Mouse (Mus musculus): ENCODE measurements around the gene Hist2h2ab. TPM values are rescaled to one million over a fixed set of nuclear protein-coding genes. Genes with fewer than 3 reads are reported as not detected.
A peak's percentile ranks its signal among the peaks of the same experiment; 100 is the strongest.
"Not testable (repeated sequence)": the region's sequence is repeated elsewhere in the genome, so short reads cannot be mapped to it uniquely, and the experiment has no call there.

Hist2h2ab gene
- total RNA-seq (2021): 1 to 10 TPM; 3.0 to 3.4 TPM

DNA sequence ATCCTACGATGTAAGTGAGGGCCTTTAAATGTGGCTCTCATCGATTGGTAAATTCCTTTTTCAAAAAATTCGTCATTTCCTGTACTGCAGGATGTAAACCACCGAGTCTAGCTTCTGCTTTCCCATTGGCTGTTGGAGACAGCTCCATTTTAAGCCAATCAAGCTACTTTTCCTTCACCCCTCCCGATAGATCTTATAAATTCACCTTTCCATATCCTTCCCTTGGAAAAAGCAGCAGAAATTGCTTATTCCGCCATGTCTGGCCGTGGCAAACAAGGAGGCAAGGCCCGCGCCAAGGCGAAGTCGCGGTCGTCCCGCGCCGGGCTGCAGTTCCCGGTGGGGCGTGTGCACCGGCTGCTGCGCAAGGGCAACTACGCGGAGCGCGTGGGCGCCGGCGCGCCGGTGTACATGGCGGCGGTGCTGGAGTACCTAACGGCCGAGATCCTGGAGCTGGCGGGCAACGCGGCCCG lies at the start of gene Hist2h2ab, which contains the start of gene Bola1:
Gene Hist2h2ab, plus strand, starts transcription at position 205 of the 470 bp plus-strand sequence.
Gene Bola1, minus strand, starts transcription at position 49 of the 470 bp plus-strand sequence.
- intact Hi-C loops (cut with DNase I): loop anchor here (2.0 kb wide), 2 partner anchors 49 kb away; partner anchors contain the start of genes Hist2h2bb and Hist2h3b
- DNase-seq (ENCODE audit: low spot score): peak; percentile 61

DNA sequence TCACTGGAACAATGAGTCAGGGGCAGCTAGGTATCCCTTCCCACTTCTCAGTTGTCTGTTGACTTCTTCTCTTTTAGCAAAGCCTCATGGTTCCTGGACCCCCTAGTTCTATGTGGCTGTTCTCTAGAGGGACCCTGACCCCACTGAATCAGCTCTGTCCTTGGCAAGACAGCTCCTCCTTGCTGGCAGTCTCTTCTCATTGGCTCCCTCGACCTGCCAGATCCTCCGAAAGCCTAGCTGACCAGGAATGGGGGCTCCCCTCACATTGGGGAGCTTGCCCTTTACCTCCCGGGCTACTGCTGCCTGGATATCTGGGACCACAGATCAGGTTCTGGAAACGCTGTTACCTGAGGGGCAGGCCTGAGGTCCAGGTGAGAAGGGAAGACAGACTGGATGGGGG lies 49.4 kb upstream of the Hist2h2ab start:
- no peak for DNase-seq (ENCODE audit: low spot score)
- intact Hi-C loops (cut with DNase I): loop anchor here (2.0 kb wide), 1 partner anchor 49 kb away; the partner anchor contains the start of genes Bola1 and Hist2h2ab

DNA sequence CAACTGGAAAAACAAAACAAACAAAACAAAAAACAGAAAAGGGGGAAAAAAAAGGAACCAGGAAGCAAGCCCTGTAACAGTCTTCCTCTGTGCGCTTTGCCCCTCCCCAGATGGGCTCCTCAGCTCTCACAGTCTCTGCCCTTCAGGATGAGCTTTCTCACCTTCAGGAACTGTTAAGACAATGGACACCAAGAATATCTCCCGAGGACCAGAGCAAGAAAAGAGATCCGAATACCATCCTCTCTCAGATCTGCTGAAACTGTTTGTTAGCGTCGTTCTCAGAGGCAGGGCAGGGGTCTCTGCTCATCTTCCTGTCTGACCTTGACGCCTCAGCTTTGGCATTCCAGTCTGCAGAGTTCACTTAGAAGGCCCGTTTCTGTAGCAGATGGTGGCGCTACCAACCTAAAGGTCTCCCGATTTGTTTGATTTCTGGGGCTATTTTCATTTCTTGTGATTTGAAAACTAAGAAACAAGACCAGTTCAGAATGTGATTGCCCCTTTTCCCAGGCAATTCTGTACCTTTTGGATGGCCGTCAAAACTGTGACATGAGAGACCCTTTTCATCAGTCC lies 48.6 kb upstream of the Hist2h2ab start:
- intact Hi-C loops (cut with DNase I): loop anchor here (2.0 kb wide), 1 partner anchor 48 kb away; the partner anchor contains the start of genes Bola1 and Hist2h2ab

DNA sequence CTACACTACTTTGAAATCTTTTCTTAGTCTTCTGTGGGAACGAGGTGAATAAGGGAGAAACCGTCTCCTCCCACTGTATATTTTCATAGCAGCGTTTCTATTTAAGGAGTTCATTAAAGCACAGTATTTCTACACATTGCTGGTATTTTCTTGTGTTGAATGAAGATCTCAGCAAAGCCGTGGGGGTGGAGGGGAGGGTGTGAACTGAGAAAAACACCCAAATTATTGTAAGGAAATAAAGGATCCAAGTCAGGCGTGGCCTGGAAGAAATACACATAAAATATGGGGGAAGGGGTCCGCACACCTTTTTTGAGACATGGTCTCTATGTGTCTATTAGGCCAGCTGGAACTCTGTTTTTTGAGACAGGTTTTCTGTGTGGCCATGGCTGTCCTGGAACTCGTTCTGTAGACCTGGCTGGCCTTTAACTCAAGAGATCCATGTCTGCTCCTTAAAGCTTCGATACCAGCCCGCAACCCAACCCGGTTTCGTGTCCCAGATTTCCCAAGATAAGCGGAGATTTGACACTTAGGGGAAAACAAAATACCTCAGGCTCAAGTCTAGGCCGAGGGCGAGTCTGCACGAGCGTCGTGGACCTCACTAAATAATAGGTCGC lies 48.0 kb upstream of the Hist2h2ab start:
- intact Hi-C loops (cut with DNase I): loop anchor here (2.0 kb wide), 1 partner anchor 47 kb away; the partner anchor contains the start of genes Bola1 and Hist2h2ab
- no peak for DNase-seq (ENCODE audit: low spot score)

More for the DNA sequence above, 48.6 kb upstream of the Hist2h2ab start:
- no peak for DNase-seq (ENCODE audit: low spot score)

DNA sequence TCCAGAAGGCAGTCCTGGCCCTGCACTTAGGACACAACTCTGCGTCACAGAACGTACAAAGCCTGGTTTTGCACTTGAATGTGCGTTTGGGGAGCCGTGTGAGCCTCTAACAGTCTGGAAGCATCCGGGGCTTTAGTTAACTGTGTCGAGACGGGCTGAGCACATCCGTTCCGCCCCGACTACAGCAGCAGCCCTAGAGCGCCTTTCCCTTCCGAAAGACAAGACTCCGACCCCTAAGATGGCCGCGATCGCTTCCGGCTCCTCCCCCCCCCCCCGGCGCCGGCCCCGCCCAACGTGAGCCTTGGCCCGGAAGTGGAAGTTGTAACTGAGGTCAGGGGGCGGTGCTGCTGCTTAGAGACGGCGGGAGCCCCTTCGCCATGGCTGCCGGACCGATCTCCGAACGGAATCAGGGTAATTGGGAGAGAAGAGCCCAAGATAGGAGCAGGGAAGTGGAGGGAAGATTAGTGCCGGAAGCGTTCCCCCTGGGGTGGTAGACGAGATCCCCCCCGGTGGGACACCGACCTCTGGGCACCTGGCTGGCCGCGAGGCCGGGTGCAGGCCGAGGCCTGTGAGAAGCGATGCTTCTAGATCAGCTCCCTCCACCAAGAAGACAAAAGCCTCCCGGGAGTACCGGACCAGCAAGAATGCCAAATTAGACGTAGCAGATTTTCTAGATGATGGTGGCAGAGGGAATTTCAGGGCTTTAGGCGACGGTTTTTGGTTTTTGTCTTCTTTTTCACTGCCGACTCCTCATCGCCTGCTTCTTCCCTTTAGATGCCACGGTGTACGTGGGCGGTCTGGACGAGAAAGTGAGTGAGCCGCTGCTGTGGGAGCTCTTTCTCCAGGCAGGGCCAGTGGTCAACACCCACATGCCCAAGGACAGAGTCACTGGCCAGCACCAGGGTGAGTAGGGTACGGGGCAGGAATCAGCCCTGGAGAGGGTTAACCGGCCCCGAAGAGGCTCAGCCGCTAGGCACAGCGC lies 47.2 kb upstream of the Hist2h2ab start, which contains the start of gene Sf3b4:
Gene Sf3b4, plus strand, starts transcription at position 136 of the 982 bp plus-strand sequence.
- intact Hi-C loops (cut with DNase I): no loop called here
- peak; percentile 77 for DNase-seq (ENCODE audit: low spot score)

DNA sequence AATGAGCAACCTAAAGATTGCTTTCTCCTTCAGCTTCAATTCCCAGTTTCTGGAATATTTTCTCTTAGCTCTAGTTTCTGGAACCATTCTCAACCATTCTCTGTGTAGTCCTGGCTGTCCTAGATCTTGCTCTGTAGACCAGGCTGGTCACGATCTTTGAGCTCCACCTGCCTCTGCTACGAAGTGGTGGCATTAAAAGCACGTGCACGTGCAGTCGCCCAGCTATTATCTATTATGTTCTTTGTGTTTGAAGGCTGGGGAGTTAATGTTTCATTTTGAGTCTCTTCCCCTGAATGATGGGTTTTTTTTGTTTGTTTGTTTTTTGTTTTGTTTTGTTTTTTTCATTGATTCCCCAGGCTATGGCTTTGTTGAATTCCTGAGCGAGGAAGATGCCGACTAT lies 46.5 kb upstream of the Hist2h2ab start:
- intact Hi-C loops (cut with DNase I): no loop called here
- no peak for DNase-seq (ENCODE audit: low spot score)

DNA sequence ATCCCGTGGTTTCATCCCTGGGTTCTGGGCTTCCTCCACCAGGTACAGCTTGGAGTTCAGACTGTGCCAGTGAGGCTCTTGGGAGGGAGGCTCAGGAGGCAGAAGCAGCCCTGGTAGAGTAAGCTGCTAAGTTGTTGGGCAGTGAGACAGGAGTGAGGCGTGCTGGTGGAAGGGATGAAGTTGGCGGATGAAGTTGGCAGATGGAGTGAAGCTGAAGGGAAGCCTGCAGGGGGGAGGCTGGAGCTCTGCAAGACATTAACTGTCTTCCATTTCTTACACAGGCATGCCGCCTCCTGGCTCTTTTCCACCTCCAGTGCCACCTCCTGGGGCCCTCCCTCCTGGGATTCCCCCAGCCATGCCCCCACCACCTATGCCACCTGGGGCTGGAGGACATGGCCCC lies 45.6 kb upstream of the Hist2h2ab start:
- intact Hi-C loops (cut with DNase I): not testable (repeated sequence)

DNA sequence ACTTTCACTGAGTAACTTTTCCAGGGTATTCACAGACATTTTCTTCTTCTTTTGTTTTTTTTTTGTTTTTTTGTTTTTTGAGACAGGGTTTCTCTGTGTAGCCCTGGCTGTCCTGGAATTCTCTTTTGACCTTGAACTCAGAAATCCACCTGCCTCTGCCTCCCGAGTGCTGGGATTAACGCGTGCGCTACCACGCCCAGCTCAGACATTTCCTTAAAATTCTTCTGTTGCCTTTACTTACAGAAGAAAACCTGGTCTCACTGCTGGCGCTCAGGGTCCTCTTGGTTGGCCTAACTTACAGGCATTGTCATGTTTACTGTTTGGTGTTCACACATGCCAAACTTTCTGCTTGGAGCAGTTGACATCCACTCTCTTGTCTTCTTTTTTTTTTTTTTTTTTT lies 44.4 kb upstream of the Hist2h2ab start:
- intact Hi-C loops (cut with DNase I): no loop called here
- no peak for DNase-seq (ENCODE audit: low spot score)

More for the DNA sequence above, 45.6 kb upstream of the Hist2h2ab start:
- DNase-seq (ENCODE audit: low spot score): not testable (repeated sequence)

DNA sequence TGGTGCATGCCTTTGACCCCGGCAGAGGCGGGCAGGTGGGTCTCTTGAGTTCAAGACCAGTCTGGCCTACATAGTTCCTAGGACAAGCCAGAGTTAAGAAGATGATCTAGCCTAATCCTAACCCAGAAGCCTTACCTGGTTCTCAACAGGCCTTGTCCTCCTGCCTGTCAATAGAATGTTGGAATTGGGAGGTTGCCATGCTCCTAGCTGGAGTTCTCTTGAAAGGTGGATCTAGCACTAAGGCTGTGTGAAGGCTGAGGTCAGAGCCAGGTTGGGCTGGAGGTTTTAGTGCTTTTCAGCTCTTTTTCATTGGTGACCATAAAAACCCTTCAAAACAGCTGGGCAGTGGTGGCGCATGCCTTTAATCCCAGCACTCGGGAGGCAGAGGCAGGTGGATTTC lies 41.2 kb upstream of the Hist2h2ab start:
- no peak for DNase-seq (ENCODE audit: low spot score)
- intact Hi-C loops (cut with DNase I): no loop called here

DNA sequence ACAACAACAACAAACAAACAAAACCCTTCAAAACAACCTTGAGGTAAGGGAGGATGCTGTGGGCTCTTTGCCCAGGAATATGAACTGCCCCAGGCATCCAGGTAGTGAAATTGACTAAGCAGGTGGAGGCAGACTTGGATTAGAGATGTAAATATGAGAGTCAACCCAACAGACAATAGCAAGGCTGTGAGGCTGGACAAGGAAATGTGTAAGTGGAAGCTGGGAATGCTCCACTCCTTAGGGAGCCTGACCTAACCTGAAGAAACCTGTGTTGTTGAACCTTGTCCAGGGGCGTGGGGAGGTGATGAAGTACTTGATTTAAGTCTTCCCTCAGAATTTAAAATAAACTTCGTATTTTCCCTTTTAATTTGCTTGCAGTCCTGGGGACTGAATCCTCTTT lies 40.8 kb upstream of the Hist2h2ab start:
- no peak for DNase-seq (ENCODE audit: low spot score)
- intact Hi-C loops (cut with DNase I): no loop called here

DNA sequence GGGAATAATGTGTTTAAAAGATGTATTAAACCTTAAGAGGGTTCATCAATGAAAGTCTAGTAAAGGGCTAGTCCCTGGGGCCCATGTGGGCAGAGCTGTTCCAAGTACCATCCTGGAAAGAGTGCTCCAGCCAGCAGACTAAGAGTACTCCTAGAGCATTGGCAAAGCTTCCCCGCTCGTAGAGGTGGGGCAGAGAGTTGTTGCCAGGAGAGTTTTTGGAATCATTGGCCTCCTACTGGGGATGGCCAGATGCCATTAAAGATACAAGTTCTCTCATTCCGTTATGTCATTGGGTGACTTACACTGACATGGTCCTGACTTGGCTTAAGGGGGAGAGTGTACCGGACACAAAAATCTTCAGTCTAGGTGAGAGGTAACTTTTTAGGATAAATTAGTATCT lies 40.1 kb upstream of the Hist2h2ab start:
- intact Hi-C loops (cut with DNase I): no loop called here
- DNase-seq (ENCODE audit: low spot score): peak; percentile 33

DNA sequence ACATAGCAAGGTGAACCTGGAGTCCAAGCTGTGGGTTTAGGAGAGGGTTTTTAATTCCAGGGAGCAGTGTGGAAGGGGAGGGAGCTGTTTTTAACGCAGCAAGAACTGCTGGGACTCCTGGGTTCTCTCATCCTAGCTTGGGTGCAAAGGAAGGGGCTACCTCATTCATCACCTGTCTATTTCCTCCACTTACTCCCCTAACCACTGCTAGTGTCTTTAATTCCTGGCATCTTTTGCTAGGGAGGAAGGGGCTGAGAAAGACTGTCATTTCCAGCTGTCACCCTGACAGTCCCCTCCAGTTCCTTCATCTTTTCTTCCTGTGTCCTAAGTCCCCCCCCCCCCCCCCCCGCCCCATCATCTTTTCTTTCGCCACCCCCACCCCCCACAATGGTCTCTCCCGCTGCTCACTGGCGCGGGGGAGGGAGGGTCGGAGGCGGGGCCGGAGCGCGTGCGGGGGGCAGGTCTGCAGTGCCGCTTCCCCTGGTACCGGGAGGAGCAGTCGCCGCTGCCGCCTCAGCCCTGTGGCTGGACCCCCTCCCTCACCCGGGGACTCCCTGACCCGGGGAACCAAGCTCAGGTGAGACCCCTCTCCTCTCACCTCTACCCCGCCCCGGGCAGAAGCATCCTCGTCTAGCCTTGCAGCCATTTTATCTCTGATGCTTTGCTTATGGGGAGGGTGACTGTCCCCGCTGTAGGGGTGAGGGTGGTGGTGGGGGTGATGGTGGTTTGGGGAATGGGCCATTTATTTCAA lies 38.8 kb upstream of the Hist2h2ab start, which contains the start of gene Sv2a:
Gene Sv2a, plus strand, starts transcription at position 425 of the 751 bp plus-strand sequence.
- intact Hi-C loops (cut with DNase I): no loop called here
- peak; percentile 16 for DNase-seq (ENCODE audit: low spot score)

DNA sequence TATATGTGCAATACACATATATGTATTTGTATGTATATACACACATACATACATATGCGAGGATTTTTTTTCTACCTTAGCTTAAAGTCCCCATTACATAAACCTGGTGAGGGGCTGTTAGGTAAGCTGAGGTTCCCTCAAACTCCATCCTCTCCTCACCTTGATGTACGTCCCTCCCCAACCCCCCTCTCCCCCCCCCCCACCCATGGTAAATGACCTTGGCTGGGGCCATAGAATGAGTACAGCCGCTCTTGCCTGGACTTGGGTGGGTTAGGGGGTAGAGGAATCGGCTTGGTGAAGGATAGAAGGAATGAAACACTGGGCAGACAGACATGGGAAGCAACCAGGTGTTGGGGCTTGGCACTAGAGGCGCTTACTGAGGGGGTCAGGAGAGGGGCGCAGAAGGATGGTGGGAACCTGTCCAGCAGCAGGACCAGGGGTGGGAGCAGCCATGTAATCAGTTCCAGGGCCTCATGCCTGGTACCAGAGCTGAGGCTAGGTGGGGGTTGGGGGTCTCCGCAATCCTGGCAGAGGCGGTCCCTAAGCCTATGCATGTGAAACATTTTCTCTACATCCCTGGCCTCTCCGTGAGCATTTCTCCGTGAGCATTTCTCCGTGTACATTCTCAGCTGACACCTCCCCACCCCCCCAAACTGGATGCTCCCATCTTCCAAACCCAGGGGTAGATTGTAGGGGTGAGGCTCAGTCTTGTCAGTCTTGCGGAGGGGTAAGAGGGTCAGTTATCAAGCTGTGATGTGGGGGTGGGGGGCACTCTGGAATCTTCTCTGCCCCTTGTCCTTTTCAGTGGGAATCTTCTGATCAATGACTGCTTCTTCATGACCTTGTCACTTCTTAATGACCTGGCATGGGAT lies 37.9 kb upstream of the Hist2h2ab start:
- no peak for DNase-seq (ENCODE audit: low spot score)
- intact Hi-C loops (cut with DNase I): no loop called here

DNA sequence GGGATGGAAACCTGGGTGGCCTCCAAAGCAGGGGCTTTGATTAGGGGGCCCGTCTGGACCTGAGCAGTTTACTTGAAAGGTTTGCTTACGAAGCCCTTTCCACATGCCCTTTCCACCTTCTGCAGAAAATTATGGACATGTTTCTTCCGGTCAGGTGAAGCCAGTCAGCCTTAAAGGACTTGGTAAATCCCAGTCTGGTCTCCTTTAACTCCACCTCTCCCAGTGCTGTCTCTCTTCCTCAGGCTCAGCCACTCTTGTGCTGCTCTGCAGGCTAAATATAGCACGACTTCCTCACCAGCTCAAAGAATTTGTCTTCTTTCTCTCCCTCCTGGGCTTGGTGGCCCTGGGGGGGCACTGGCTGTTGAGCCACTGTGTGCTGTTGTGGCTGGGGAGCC lies 37.3 kb upstream of the Hist2h2ab start:
- DNase-seq (ENCODE audit: low spot score): no peak
- intact Hi-C loops (cut with DNase I): no loop called here

DNA sequence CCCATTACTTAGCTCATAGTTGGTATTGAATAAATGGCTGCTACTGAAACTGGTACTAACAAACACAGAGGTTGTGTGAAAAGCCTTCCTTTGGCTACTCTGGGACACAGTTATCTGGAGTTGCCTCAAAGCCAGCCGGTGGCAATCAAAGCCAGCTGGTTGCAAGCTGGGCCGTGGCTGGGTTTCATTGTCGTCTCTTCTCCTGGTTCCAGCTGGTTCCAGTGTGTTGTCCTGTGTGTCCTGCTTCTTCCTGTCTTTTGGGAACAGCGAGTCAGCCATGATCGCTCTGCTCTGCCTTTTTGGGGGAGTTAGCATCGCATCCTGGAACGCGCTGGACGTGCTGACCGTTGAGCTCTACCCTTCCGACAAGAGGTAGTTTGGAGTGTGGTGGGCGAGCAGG lies 26.7 kb upstream of the Hist2h2ab start:
- no peak for DNase-seq (ENCODE audit: low spot score)
- intact Hi-C loops (cut with DNase I): no loop called here

DNA sequence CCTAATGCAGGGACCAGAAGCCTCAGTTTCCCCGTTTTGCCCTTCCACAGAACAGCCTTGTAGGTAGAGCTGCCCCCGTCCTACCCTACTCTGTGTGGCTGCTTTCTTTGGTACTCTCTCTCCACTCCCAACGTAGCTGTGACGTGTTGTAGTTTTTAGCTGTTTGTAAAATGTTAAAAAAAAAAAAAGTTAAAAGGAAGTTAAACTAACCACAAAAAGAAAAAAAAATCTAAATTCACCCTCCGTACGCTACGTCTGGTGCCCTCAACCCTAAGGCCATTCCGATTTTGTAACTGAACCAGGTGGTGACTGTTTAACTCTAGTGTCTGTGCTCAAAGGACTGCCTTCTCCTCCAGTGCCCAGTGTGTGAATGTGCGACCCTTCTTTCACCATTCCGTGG lies 24.7 kb upstream of the Hist2h2ab start:
- intact Hi-C loops (cut with DNase I): no loop called here
- DNase-seq (ENCODE audit: low spot score): no peak

DNA sequence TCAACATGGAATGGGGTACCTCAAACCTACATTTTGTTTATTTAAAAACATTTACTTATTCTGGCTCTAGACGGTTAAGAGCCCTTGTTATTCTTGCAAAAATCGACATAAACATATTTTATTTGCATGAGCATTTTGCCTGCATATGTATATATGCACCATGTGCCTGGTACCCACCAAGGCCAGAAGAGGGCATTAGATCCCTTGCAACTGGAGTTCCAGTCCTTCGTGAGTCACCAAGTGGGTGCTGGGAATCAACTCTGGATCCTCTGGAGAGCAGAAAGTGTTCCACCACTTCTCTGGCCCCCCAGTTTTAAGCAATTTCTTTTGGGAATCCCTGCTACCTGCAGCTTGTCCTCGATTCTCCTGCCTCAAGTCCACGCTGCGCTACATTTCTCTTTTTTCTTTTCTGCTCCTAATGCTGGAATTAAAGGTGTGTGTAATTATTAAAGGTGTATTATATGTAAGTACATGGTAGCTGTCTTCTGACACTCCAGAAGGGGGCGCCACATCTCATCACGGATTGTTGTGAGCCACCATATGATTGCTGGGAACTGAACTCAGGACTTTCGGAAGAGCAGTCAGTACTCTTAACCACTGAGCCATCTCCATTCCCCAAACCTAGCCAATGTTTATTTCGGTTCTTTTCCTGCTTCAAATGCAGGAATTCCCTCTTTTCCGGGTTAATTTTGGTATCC lies 23.9 kb upstream of the Hist2h2ab start:
- DNase-seq (ENCODE audit: low spot score): no peak
- intact Hi-C loops (cut with DNase I): no loop called here
